Mouse (Mus musculus): ENCODE data around the gene Atp6v0c. TPM values are rescaled to one million over a fixed set of nuclear protein-coding genes. Genes with fewer than 3 reads are reported as not detected.

Atp6v0c gene
- total RNA-seq, 2 experiments from 2014 or later, result 147 to 152 TPM

- intact Hi-C loops (cut with DNase I), result no loop called here
- Histone ChIP-seq H3K27ac (no peak overlapping the region), H3K4me3 (no peak overlapping the region)
- no peak for TF ChIP-seq CTCF (IDR thresholded peaks at IDR 0.05)
- no peak for DNase-seq
Observed at GRCm38 (mm10) chr17:24119446-24119845, 50.1 kb downstream of the Atp6v0c start.

Other genes starting within 250 kb of the Atp6v0c start
- gene Sbp, start 228.0 kb downstream of the Atp6v0c start, total RNA-seq (2021), result not detected
- gene Sbpl, start 214.4 kb downstream of the Atp6v0c start, total RNA-seq (2021), result not detected
- not detected for gene Prss30, start 189.1 kb downstream of the Atp6v0c start, total RNA-seq (2021)
- gene Prss22, start 171.6 kb downstream of the Atp6v0c start, total RNA-seq (2021), result not detected
- not detected for gene Prss27, start 131.6 kb downstream of the Atp6v0c start, total RNA-seq (2021)
- gene Kctd5, start 96.2 kb downstream of the Atp6v0c start, total RNA-seq (2021), result 10 to 100 TPM in 1 of 2 experiments, 1 to 10 TPM in 1; 6.9 to 10.4 TPM
- gene Pdpk1, start 18.8 kb downstream of the Atp6v0c start, total RNA-seq (2021), result 10 to 100 TPM; 35.1 to 39.7 TPM
- gene Amdhd2, start 5.9 kb downstream of the Atp6v0c start, total RNA-seq (2021), result 1 to 10 TPM; 8.4 to 8.8 TPM
- gene Tbc1d24, start 35.9 kb upstream of the Atp6v0c start, total RNA-seq (2021), result 1 to 10 TPM; 4.0 to 7.1 TPM
- under 1 TPM; 0.31 to 0.39 TPM for gene Ntn3, start 39.8 kb upstream of the Atp6v0c start, total RNA-seq (2021)
- gene Tedc2, start 51.1 kb upstream of the Atp6v0c start, total RNA-seq (2021), result 1 to 10 TPM; 1.4 to 2.5 TPM
- under 1 TPM; 0.41 to 0.64 TPM for gene Ccnf, start 81.8 kb upstream of the Atp6v0c start, total RNA-seq (2021)
- gene Abca17, start 181.4 kb upstream of the Atp6v0c start, total RNA-seq (2021), result not detected
- gene Abca3, start 182.2 kb upstream of the Atp6v0c start, total RNA-seq (2021), result 1 to 10 TPM; 6.8 to 7.9 TPM
- gene Rnps1, start 244.9 kb upstream of the Atp6v0c start, total RNA-seq (2021), result 10 to 100 TPM; 51.9 TPM